Mouse (Mus musculus) MEL (cell line): ENCODE measurements around the gene Onecut3. TPM values are rescaled to one million over a fixed set of nuclear protein-coding genes. Genes with fewer than 3 reads are reported as not detected.
A peak's percentile ranks its signal among the peaks of the same experiment; 100 is the strongest.

Source experiments
- DNase-seq: peaks from one replicate; pipeline ENCODE4 v3.0.0; 2011; ENCODE audit warnings: low read depth, low spot score
- H3K27ac ChIP-seq: 2 replicates; pipeline ENCODE4 v1.5.1; 2012; ENCODE audit warnings: low read depth, mild to moderate bottlenecking, control low read depth, low read length, moderate library complexity; ENCODE audit not compliant: control insufficient read depth
- H3K27me3 ChIP-seq, 2 experiments: fragments of 150-350 bp in 1 of 2; sonication (generic) in 1 of 2; 2 replicates each; pipeline ENCODE4 v1.6.1; 2012; ENCODE audit warnings: low read length in 2 of 2, mild to moderate bottlenecking in 2 of 2, improper control_type of control experiment in 1 of 2, moderate library complexity in 1 of 2; ENCODE audit not compliant: insufficient read depth in 2 of 2, control insufficient read depth in 1 of 2
- H3K36me3 ChIP-seq, 2 experiments: 2 replicates each; pipeline ENCODE4 v1.6.1; 2012 to 2014; ENCODE audit warnings: low read length in 2 of 2, improper control_type of control experiment in 1 of 2, inconsistent platforms in 1 of 2, mild to moderate bottlenecking in 1 of 2; ENCODE audit not compliant: insufficient read depth in 2 of 2, control insufficient read depth in 1 of 2
- H3K4me1 ChIP-seq, 2 experiments: fragments of 150-350 bp in 1 of 2; sonication (generic) in 1 of 2; 2 replicates each; pipeline ENCODE4 v1.6.1; 2012; ENCODE audit warnings: low read length in 2 of 2, improper control_type of control experiment in 1 of 2, mild to moderate bottlenecking in 1 of 2; ENCODE audit not compliant: insufficient read depth in 2 of 2, control insufficient read depth in 1 of 2
- H3K4me3 ChIP-seq, 2 experiments: fragments of 150-350 bp in 1 of 2; sonication (generic) in 1 of 2; 2 replicates each; pipeline ENCODE4 v1.5.1; 2012; ENCODE audit warnings: low read depth in 2 of 2, low read length in 2 of 2, mild to moderate bottlenecking in 2 of 2, moderate library complexity in 2 of 2, control low read depth in 1 of 2, improper control_type of control experiment in 1 of 2; ENCODE audit not compliant: control insufficient read depth in 1 of 2, insufficient read depth in 1 of 2
- H3K79me2 ChIP-seq: 2 replicates; pipeline ENCODE4 v1.6.1; 2012; ENCODE audit warnings: mild to moderate bottlenecking, low read length, moderate library complexity; ENCODE audit not compliant: control insufficient read depth, poor library complexity, insufficient read depth
- H3K9ac ChIP-seq: 2 replicates; pipeline ENCODE4 v1.6.1; 2012; ENCODE audit warnings: low read depth, mild to moderate bottlenecking, control low read depth, low read length, moderate library complexity; ENCODE audit not compliant: control insufficient read depth, poor library complexity, severe bottlenecking
- H3K9me3 ChIP-seq: fragments of 150-350 bp; sonication (generic); replicated peaks from 2 replicates; pipeline ENCODE4 v1.6.1; 2012; ENCODE audit warnings: mild to moderate bottlenecking, low read length, improper control_type of control experiment, moderate library complexity; ENCODE audit not compliant: insufficient read depth
- BHLHE40 ChIP-seq: IDR thresholded peaks from 2 replicates; pipeline ENCODE4 v1.6.1; 2012; ENCODE audit warnings: low read depth, mild to moderate bottlenecking, inconsistent platforms, low read length, improper control_type of control experiment, borderline replicate concordance
- CHD2 ChIP-seq: IDR thresholded peaks from 2 replicates; pipeline ENCODE4 v1.6.1; 2011; ENCODE audit warnings: low read length, improper control_type of control experiment
- CTCF ChIP-seq, 3 experiments: IDR thresholded peaks in 2 of 3; conservative IDR thresholded peaks in 1 of 3; 2 replicates each; pipeline ENCODE4 v1.5.1; 2011 to 2012; ENCODE audit warnings: low read length in 3 of 3, low read depth in 2 of 3, mild to moderate bottlenecking in 2 of 3, improper control_type of control experiment in 1 of 3, inconsistent platforms in 1 of 3, mixed read lengths in 1 of 3, moderate library complexity in 1 of 3; ENCODE audit not compliant: control insufficient read depth in 1 of 3, insufficient read depth in 1 of 3, poor library complexity in 1 of 3, severe bottlenecking in 1 of 3
- ELF1 ChIP-seq: IDR thresholded peaks from 2 replicates; pipeline ENCODE4 v1.6.1; 2014; ENCODE audit warnings: low read depth, mild to moderate bottlenecking, inconsistent platforms, low read length, improper control_type of control experiment, moderate library complexity
- GABPA ChIP-seq: IDR thresholded peaks from 2 replicates; pipeline ENCODE4 v1.6.1; 2012; ENCODE audit warnings: low read depth, mild to moderate bottlenecking, inconsistent platforms, low read length, improper control_type of control experiment, moderate library complexity
- GATA1 ChIP-seq: IDR thresholded peaks from 2 replicates; pipeline ENCODE4 v1.6.1; 2011; ENCODE audit warnings: low read depth, low read length, improper control_type of control experiment
- HCFC1 ChIP-seq: IDR thresholded peaks from 2 replicates; pipeline ENCODE4 v1.6.1; 2012; ENCODE audit warnings: low read depth, mild to moderate bottlenecking, inconsistent platforms, low read length, improper control_type of control experiment, moderate library complexity
- KAT2A ChIP-seq: conservative IDR thresholded peaks from 2 replicates; pipeline ENCODE4 v1.6.1; 2012; ENCODE audit warnings: low read depth, low read length, improper control_type of control experiment, inconsistent platforms
- MAX ChIP-seq: IDR thresholded peaks from 2 replicates; pipeline ENCODE4 v1.6.1; 2011; ENCODE audit warnings: low read length, improper control_type of control experiment
- MAZ ChIP-seq: IDR thresholded peaks from 2 replicates; pipeline ENCODE4 v1.6.1; 2012; ENCODE audit warnings: low read depth, mild to moderate bottlenecking, inconsistent platforms, low read length, improper control_type of control experiment
- MXI1 ChIP-seq: IDR thresholded peaks from 2 replicates; pipeline ENCODE4 v1.6.1; 2011; ENCODE audit warnings: mild to moderate bottlenecking, low read depth, low read length, improper control_type of control experiment
- MYB ChIP-seq: IDR thresholded peaks from 2 replicates; pipeline ENCODE4 v1.6.1; 2011; ENCODE audit warnings: mild to moderate bottlenecking, low read depth, low read length, improper control_type of control experiment
- POLR2AphosphoS5 ChIP-seq: IDR thresholded peaks from 2 replicates; pipeline ENCODE4 v1.6.1; 2012; ENCODE audit warnings: low read depth, borderline replicate concordance, mild to moderate bottlenecking, inconsistent platforms, low read length, moderate library complexity, mixed read lengths
- SIN3A ChIP-seq: IDR thresholded peaks from 2 replicates; pipeline ENCODE4 v1.6.1; 2012; ENCODE audit warnings: low read length, improper control_type of control experiment, inconsistent platforms
- SMC3 ChIP-seq: IDR thresholded peaks from 2 replicates; pipeline ENCODE4 v1.6.1; 2011; ENCODE audit warnings: low read depth, low read length, improper control_type of control experiment
- TBP ChIP-seq: IDR thresholded peaks from 2 replicates; pipeline ENCODE4 v1.8.0; 2011; ENCODE audit warnings: low read depth, low read length, improper control_type of control experiment
- TCF12 ChIP-seq: IDR thresholded peaks from 2 replicates; pipeline ENCODE4 v1.6.1; 2014; ENCODE audit warnings: low read depth, mild to moderate bottlenecking, inconsistent platforms, low read length, improper control_type of control experiment, moderate library complexity
- UBTF ChIP-seq: IDR thresholded peaks from 2 replicates; pipeline ENCODE4 v1.6.1; 2012; ENCODE audit warnings: low read depth, mild to moderate bottlenecking, inconsistent platforms, low read length, improper control_type of control experiment, moderate library complexity, borderline replicate concordance; ENCODE audit not compliant: insufficient read depth
- USF1 ChIP-seq: IDR thresholded peaks from 2 replicates; pipeline ENCODE4 v1.6.1; 2014; ENCODE audit warnings: low read depth, mild to moderate bottlenecking, inconsistent platforms, low read length, improper control_type of control experiment, moderate library complexity
- USF2 ChIP-seq, 2 experiments: IDR thresholded peaks; 2 replicates each; pipeline ENCODE4 v1.6.1; 2011 to 2012; ENCODE audit warnings: improper control_type of control experiment in 2 of 2, low read length in 2 of 2, borderline replicate concordance in 1 of 2, inconsistent platforms in 1 of 2, low read depth in 1 of 2, mild to moderate bottlenecking in 1 of 2; ENCODE audit not compliant: insufficient read depth in 1 of 2
- ZC3H11A ChIP-seq: IDR thresholded peaks from 2 replicates; pipeline ENCODE4 v1.6.1; 2012; ENCODE audit warnings: low read depth, mild to moderate bottlenecking, inconsistent platforms, low read length, improper control_type of control experiment
- ZKSCAN1 ChIP-seq: IDR thresholded peaks from 2 replicates; pipeline ENCODE4 v1.6.1; 2012; ENCODE audit warnings: low read depth, mild to moderate bottlenecking, inconsistent platforms, low read length, improper control_type of control experiment, moderate library complexity
- ZMIZ1 ChIP-seq: IDR thresholded peaks from 2 replicates; pipeline ENCODE4 v1.6.1; 2012; ENCODE audit warnings: low read depth, mild to moderate bottlenecking, inconsistent platforms, low read length, improper control_type of control experiment, moderate library complexity
- ZNF384 ChIP-seq: IDR thresholded peaks from 2 replicates; pipeline ENCODE4 v1.6.1; 2012; ENCODE audit warnings: low read depth, mild to moderate bottlenecking, inconsistent platforms, low read length, improper control_type of control experiment
- polyA plus RNA-seq, 2 experiments: library from polyadenylated mRNA; stranded (reverse) in 1 of 2; unstranded in 1 of 2; fragments of >175 nt in 1 of 2; fragments of >200 nt in 1 of 2; gene quantifications; 2 replicates each; pipeline versions ENCODE4 v1.2.1 to v1.2.4; 2012; ENCODE audit warnings: low replicate concordance in 2 of 2, low read depth in 1 of 2; ENCODE audit not compliant: insufficient read length in 2 of 2, insufficient read depth in 1 of 2, missing spikeins in 1 of 2
- total RNA-seq: library from RNA; depleted of rRNA; stranded (reverse); fragments of 300-350 nt; gene quantifications from 2 replicates; pipeline ENCODE4 v1.2.3, GENCODE M21; 2012

The Onecut3 gene
- total and polyA plus RNA-seq, 3 experiments = not detected

DNA sequence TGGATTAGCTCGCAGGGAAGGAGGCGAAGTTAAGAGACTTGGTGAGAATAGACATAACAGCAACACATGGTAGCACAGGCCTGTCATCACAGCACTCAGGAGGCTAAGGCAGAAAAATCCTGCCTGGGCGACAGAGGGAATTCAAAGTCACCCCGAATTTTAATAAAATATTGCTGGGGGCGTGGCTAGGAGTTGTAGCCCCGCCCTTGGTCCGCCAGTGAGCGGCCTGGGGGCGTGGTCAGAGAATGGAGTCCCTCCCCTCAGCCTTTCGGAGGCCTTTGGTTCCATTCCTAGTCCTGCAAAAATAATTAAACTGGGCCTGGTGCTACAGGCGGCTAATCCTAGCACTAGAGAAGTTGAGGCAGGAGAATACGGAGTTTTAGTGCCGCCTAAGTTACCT is 41.1 kb downstream of the Onecut3 start:
- H3K4me1 ChIP-seq = peaks cover 10 to 44% of the 10 kb centered on the region in 2 experiments; a peak in 3 of 4 replicates
- H3K4me3 ChIP-seq = peak overlapping the region; percentile 51 to 78
- H3K79me2 ChIP-seq = no peaks in the 10 kb centered on the region
- peaks cover 0 to 13% of the 10 kb centered on the region in 2 experiments; a peak in 2 of 4 replicates for H3K36me3 ChIP-seq
- H3K27me3 ChIP-seq = no peaks in the 10 kb centered on the region
- TF ChIP-seq MXI1 (peak; percentile 43; the same call in 1 of the 2 replicates), GABPA (no peak), HCFC1 (0 out of 2 replicates have a peak, but pooled peaks have one; percentile 16)
- no peaks in the 10 kb centered on the region for H3K9me3 ChIP-seq
- H3K27ac ChIP-seq = no peak overlapping the region
- H3K9ac ChIP-seq = peak overlapping the region; percentile 46
- DNase-seq = peak; percentile 78

DNA sequence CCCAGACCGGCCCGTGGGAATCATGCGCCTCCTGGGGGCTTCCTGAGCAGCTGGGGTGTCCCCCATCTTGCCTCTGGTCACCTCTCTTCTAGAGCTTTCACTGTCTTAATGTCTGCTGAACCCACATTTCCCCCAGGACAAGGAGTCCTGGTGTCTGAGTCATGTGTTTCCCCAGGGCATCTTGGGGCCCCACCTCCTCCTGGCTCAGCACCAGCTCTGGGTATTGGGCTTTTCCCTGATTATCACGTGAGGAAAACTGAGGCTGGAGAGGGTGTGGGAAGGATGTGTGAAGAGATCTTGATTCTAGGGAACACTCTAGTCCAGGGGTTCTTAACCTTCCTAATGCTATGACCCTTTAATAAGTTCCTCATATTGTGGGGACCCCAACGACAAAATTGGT is 43.5 kb downstream of the Onecut3 start:
- Histone ChIP-seq H3K9me3 (no peaks in the 10 kb centered on the region), H3K27me3 (no peaks in the 10 kb centered on the region), H3K36me3 (peaks cover 0 to 9% of the 10 kb centered on the region in 2 experiments; a peak in 2 of 4 replicates), H3K79me2 (no peaks in the 10 kb centered on the region), H3K27ac (no peak overlapping the region), H3K9ac (no peak overlapping the region), H3K4me3 (no peak overlapping the region)
- no peak for DNase-seq
- TF ChIP-seq CHD2 = no peak
- peak; percentile 61 for TF ChIP-seq USF1
- TF ChIP-seq BHLHE40 = peak; percentile 33; the same call in 1 of the 2 replicates
- TF ChIP-seq, all 39 proteins: peak for 2
- peaks cover 10 to 39% of the 10 kb centered on the region in 2 experiments; a peak in 3 of 4 replicates for H3K4me1 ChIP-seq

DNA sequence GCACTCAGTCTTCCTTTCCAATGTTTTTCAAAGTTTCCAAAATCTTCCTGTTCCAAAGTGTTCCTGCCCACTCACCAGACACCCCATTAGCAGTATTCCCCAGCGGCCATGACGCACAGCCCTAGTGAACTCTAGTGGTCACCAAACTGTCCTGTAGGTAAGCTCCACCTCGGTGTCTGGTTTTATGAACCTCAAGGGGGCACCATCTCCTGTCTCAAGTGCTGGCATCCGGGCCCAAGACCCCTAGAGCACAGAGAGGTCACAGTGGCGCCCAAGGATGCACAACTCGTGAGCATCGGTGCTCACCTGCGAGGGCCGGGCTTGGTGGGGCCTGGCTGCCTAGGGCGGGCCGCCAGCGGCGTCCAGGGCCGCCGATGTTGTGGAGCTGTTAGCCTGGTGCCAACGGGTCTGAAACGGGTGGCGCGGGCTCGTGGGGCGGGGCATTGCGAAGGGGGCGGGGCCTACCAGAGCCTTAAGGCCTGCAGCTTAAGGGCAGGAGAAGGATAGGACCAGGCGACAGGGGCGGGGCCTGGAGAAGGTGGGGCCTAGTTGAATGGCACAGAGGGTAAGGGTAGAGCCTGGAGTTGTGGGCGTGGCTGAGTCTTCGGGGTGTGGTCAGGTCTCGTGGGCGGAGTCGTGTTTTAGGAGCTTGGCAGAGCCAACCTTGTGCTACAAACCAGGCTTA is 44.2 kb downstream of the Onecut3 start, which contains the start of gene Atp8b3:
TSS of gene Atp8b3 (minus strand) at position 415 of the 685 bp plus-strand sequence.
- peaks cover 0 to 9% of the 10 kb centered on the region in 2 experiments; a peak in 3 of 4 replicates for H3K36me3 ChIP-seq
- H3K4me3 ChIP-seq = peak within 1 kb of the TSS; percentile 47 to 86
- H3K27me3 ChIP-seq = no peaks in the 10 kb centered on the region
- H3K27ac ChIP-seq = no peak within 1 kb of the TSS
- DNase-seq = peak; percentile 99
- peaks cover 10 to 35% of the 10 kb centered on the region in 2 experiments; a peak in 3 of 4 replicates for H3K4me1 ChIP-seq
- H3K9ac ChIP-seq = peak within 1 kb of the TSS; percentile 58
- H3K79me2 ChIP-seq = no peaks in the 10 kb centered on the region
- H3K9me3 ChIP-seq = no peaks in the 10 kb centered on the region
- no peak for TF ChIP-seq SMC3
- TF ChIP-seq MAZ = no peak
- no peak for TF ChIP-seq USF2 (IDR thresholded peaks at IDR 0.05; ENCODE audit: borderline replicate concordance in 1 of 2, insufficient read depth in 1 of 2, low read depth in 1 of 2, low read length in 2 of 2)
- TF ChIP-seq CTCF (IDR thresholded peaks at IDR 0.05 in 2 of 3, conservative IDR thresholded peaks at IDR 0.05 in 1 of 3; ENCODE audit: control insufficient read depth in 1 of 3, insufficient read depth in 1 of 3, low read depth in 2 of 3, low read length in 3 of 3, poor library complexity in 1 of 3, severe bottlenecking in 1 of 3) = peak; percentile 9 to 42 (median 26); a peak in 3 of 6 replicates
- no peak; the same call in 1 of the 2 replicates for TF ChIP-seq MXI1
- TF ChIP-seq TBP = no peak
- TF ChIP-seq ZMIZ1 = no peak
- TF ChIP-seq ZC3H11A = no peak
- no peak for TF ChIP-seq POLR2AphosphoS5
- peak; percentile 34; the same call in 1 of the 2 replicates for TF ChIP-seq USF1
- TF ChIP-seq ZNF384 = no peak
- TF ChIP-seq MYB = no peak
- no peak for TF ChIP-seq ELF1
- no peak for TF ChIP-seq KAT2A
- no peak for TF ChIP-seq MAX
- no peak for TF ChIP-seq ZKSCAN1
- TF ChIP-seq UBTF = no peak
- TF ChIP-seq GATA1 = no peak
- TF ChIP-seq TCF12 = no peak
- TF ChIP-seq SIN3A = no peak
